Mouse (Mus musculus) midbrain, embryonic 11.5 days (tissue): ENCODE data around the gene Mpzl2. TPM values are rescaled to one million over a fixed set of nuclear protein-coding genes. Genes with fewer than 3 reads are reported as not detected.
"Not testable (repeated sequence)": the region's sequence is repeated elsewhere in the genome, so short reads cannot be mapped to it uniquely, and the experiment has no call there.

Experiments used
- ATAC-seq: fragments of 200-750 bp; cut with Nextera tagmentation; 2 replicates; pipeline ENCODE4 v1.8.0; 2017; ENCODE audit warnings: moderate TSS enrichment, moderate library complexity; ENCODE audit not compliant: low FRiP score
- DNase-seq: peaks from one replicate; pipeline ENCODE4 v3.0.0; 2015; ENCODE audit warnings: low spot score; ENCODE audit errors: missing footprints
- H3K27ac ChIP-seq: fragments of 300-500 bp; sonication (generic); 2 replicates; pipeline ENCODE4 v1.5.1; 2014; ENCODE audit warnings: low read depth, low read length
- H3K27me3 ChIP-seq: fragments of 300-500 bp; sonication (generic); 2 replicates; pipeline ENCODE4 v1.6.1; 2014; ENCODE audit warnings: mild to moderate bottlenecking, low read length, moderate library complexity, mixed read lengths; ENCODE audit not compliant: control insufficient read depth, insufficient read depth
- H3K36me3 ChIP-seq: fragments of 300-500 bp; sonication (generic); 2 replicates; pipeline ENCODE4 v1.6.1; 2014; ENCODE audit warnings: mild to moderate bottlenecking, low read length, moderate library complexity, mixed read lengths; ENCODE audit not compliant: control insufficient read depth, insufficient read depth
- H3K4me1 ChIP-seq: fragments of 300-500 bp; sonication (generic); 2 replicates; pipeline ENCODE4 v1.6.1; 2014; ENCODE audit warnings: low read length; ENCODE audit not compliant: control insufficient read depth, insufficient read depth
- H3K4me2 ChIP-seq: fragments of 300-500 bp; sonication (generic); 2 replicates; pipeline ENCODE4 v1.6.1; 2014; ENCODE audit warnings: mild to moderate bottlenecking, moderate library complexity
- H3K4me3 ChIP-seq: fragments of 300-500 bp; sonication (generic); 2 replicates; pipeline ENCODE4 v1.5.1; 2014; ENCODE audit warnings: low read depth, low read length
- H3K9ac ChIP-seq: fragments of 300-500 bp; sonication (generic); 2 replicates; pipeline ENCODE4 v1.6.1; 2014; ENCODE audit warnings: low read length
- H3K9me3 ChIP-seq: fragments of 300-500 bp; sonication (generic); 2 replicates; pipeline ENCODE4 v1.6.1; 2016; ENCODE audit warnings: low read length; ENCODE audit not compliant: control insufficient read depth
- WGBS: fragments of 180-500 bp; shearing (Covaris S2); extraction: QIAGEN DNeasy Blood & Tissue Kit; methylation state at CpG from one replicate; pipeline ENCODE4 v1.1.7; 2014; 5-methylcytosine and 5-hydroxymethylcytosine counted together
- polyA plus RNA-seq: library from polyadenylated mRNA; unstranded; fragments of >200 nt; fragmentation: Nextera tagmentation; extraction: Ambion mirVana; gene quantifications from 2 replicates; pipeline ENCODE4 v1.2.1, GENCODE M21; 2014

Mpzl2 gene
- polyA plus RNA-seq, 1 experiment from 2014 or later: 0.63 TPM

DNA sequence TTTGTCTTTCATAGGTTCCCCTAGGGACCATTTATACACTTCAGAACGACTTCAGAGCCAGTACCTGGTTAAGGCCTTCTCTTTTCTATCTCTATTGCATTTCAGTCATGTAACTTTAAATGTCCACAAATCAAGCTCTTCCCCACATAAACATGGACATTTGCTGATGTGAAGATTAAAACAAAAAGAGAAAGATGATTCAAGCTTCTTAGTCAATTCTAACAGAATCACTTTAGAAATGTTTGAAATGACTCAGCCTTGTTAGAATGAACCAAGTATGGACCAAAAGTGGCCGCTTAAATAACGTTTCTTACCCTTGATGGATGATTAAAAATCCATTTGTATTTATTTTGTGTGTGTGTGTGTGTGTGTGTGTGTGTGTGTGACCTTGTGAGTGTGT lies 16.0 kb upstream of the Mpzl2 start:
- Histone ChIP-seq H3K27me3 (no peaks in the 10 kb centered on the region), H3K4me2 (no peak overlapping the region), H3K27ac (no peak overlapping the region), H3K9me3 (no peaks in the 10 kb centered on the region), H3K4me1 (no peaks in the 10 kb centered on the region), H3K4me3 (no peak overlapping the region), H3K36me3 (no peaks in the 10 kb centered on the region), H3K9ac (no peak overlapping the region)
- ATAC-seq: no peak
- WGBS: 68% methylated on average over 3 of the region's 3 CpGs
- DNase-seq: no peak

DNA sequence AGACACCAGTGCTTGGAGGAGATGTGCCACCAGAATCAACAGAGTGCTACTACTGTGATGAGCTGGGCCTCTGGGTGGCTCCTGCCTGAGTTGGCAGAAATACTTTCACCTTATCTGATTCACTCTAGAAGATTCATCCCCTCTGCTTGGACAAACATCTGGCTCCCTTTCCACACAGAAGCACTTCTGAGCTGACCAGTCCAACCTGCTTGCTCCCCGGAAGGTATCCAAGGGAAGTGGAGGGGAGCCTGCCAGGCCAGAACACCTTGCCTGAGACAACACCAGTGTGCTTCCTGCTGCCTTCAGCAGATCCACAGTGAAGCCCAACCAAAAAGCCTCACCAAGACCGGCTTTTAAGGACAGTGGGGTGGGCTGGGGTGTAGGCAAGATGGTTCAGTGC lies 15.4 kb upstream of the Mpzl2 start:
- Histone ChIP-seq H3K27me3 (no peaks in the 10 kb centered on the region), H3K4me1 (no peaks in the 10 kb centered on the region), H3K9me3 (no peaks in the 10 kb centered on the region), H3K4me2 (no peak overlapping the region), H3K9ac (no peak overlapping the region), H3K36me3 (no peaks in the 10 kb centered on the region), H3K27ac (no peak overlapping the region), H3K4me3 (no peak overlapping the region)
- no peak for ATAC-seq
- WGBS: 88% methylated on average over 2 of the region's 2 CpGs
- no peak for DNase-seq

DNA sequence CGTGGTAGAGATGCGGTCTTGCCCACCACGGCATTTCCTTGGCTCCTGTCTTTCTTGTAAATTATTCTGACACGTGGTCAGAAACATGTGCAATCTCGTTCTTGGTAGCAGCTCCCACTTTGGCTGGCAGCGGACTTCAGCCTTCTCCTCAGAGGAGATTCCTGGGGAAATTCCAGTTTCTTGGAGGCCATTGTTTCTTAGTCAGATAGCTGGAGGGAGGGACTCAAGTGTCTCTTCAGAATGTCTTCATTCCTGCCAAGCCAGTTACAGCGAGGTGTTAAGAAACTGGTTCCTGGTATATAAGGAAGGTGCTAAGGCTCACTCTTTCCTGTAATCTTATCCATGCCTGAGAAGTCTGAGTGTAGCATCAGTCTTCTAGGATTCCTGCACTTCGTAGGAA lies 12.2 kb upstream of the Mpzl2 start:
- no peak for ATAC-seq
- no peak overlapping the region for H3K27ac ChIP-seq
- no peak overlapping the region for H3K4me2 ChIP-seq
- H3K4me1 ChIP-seq: no peaks in the 10 kb centered on the region
- no peaks in the 10 kb centered on the region for H3K36me3 ChIP-seq
- no peak overlapping the region for H3K4me3 ChIP-seq
- H3K9me3 ChIP-seq: no peaks in the 10 kb centered on the region
- H3K27me3 ChIP-seq: no peaks in the 10 kb centered on the region
- no peak overlapping the region for H3K9ac ChIP-seq
- WGBS: 74% methylated on average over 8 of the region's 8 CpGs
- DNase-seq: no peak

DNA sequence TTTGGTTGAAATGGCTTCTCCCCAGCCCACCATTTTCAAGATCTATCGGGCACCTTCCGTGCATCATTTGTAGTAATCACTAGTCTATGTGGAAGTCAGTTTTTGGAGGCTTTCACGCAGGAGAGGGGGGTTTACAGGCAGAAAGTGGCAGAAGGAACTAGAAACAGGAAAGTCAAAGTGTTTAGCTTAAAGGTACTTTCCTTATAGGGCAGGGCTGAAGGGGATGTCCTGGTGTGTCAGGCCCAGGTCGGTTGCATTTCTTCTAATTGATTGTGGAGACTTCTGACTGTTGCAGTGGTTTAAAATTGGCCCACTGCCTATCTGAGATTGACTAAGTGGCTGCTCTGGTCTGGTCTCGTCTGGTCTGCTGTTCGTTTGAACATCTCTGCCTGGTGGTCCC lies 9.3 kb upstream of the Mpzl2 start:
- 71% methylated on average over 6 of the region's 6 CpGs for WGBS
- Histone ChIP-seq H3K4me2 (no peak overlapping the region), H3K9me3 (no peaks in the 10 kb centered on the region), H3K27ac (no peak overlapping the region), H3K4me3 (no peak overlapping the region), H3K9ac (no peak overlapping the region), H3K4me1 (no peaks in the 10 kb centered on the region), H3K36me3 (no peaks in the 10 kb centered on the region), H3K27me3 (no peaks in the 10 kb centered on the region)
- DNase-seq (no peak), ATAC-seq (no peak)

DNA sequence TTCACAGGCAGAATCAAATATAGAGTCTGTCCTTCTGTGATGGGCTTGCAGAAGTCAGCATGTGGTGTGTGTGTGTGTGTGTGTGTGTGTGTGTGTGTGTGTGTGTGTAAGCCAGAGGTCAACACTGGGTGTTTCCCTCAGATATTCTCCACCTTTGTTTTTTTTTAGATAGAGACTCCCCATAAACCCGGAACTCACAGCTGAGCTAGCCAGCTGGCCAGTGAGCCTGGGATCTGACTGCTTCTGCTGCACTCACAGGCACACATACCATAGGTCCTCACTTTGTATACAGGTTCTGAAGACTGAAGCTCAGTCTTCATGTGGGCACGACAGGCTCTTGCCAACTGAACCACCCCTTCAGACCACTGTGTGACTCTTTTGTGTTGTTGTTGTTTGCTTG lies 7.3 kb upstream of the Mpzl2 start:
- no peaks in the 10 kb centered on the region for H3K36me3 ChIP-seq
- no peak for ATAC-seq
- WGBS: 79% methylated on average over 2 of the region's 2 CpGs

DNA sequence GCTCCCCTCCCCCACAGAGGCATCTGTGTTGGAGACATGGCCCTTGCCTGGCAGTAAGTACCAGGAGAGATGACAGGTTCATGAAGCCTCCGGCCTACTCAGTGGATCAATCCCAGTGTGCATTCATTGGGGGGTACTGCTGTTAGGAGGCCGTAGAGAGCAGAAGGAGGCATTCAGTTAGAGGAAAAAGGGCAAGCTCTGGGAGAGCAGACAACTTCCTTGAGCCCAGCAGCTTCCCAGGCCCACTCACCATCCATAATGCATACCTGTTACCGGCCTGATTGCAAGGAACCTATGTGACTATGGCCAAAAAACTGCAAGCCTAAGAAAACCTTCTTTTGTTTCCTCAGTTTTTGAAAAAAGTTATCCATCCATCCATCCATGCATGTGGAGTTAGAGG lies 5.1 kb upstream of the Mpzl2 start:
- no peak overlapping the region for H3K4me3 ChIP-seq
- DNase-seq: no peak
- no peaks in the 10 kb centered on the region for H3K9me3 ChIP-seq
- H3K4me1 ChIP-seq: no peaks in the 10 kb centered on the region
- no peak for ATAC-seq
- 88% methylated on average over 3 of the region's 3 CpGs for WGBS
- no peak overlapping the region for H3K27ac ChIP-seq
- H3K4me2 ChIP-seq: no peak overlapping the region
- H3K36me3 ChIP-seq: no peaks in the 10 kb centered on the region
- peaks cover 4% of the 10 kb centered on the region; the same call in 1 of the 2 replicates for H3K27me3 ChIP-seq
- no peak overlapping the region for H3K9ac ChIP-seq

More for the DNA sequence above, 7.3 kb upstream of the Mpzl2 start:
- Histone ChIP-seq H3K4me3 (no peak overlapping the region), H3K27me3 (no peaks in the 10 kb centered on the region), H3K4me2 (no peak overlapping the region), H3K9ac (no peak overlapping the region), H3K9me3 (no peaks in the 10 kb centered on the region), H3K27ac (no peak overlapping the region), H3K4me1 (no peaks in the 10 kb centered on the region)
- DNase-seq: no peak

DNA sequence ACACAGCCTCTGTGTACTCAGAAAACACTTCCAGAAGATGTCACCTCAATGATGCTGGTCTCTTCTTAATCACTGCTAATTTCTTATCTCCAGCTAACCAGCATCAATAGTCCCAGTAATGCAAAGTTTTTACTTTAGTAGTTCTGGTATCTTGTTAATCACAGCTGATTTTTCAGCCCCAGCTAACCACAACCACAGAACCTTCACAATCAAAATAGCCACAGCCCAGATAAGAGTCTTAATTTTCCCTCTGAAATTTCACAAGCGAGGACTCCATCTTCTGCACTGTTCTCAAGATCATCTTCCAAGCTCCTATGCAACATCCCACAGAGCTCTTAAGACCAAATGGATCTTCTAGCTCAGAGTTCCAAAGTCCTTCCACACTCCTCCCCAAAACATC lies 1.8 kb upstream of the Mpzl2 start:
- ATAC-seq, H3K27ac ChIP-seq, H3K9me3 ChIP-seq, DNase-seq, H3K4me2 ChIP-seq, H3K9ac ChIP-seq, H3K4me3 ChIP-seq, H3K36me3 ChIP-seq, H3K4me1 ChIP-seq: not testable (repeated sequence)
- 70% methylated on average over 1 of the region's 1 CpGs for WGBS
- peaks cover 34% of the 10 kb centered on the region for H3K27me3 ChIP-seq

DNA sequence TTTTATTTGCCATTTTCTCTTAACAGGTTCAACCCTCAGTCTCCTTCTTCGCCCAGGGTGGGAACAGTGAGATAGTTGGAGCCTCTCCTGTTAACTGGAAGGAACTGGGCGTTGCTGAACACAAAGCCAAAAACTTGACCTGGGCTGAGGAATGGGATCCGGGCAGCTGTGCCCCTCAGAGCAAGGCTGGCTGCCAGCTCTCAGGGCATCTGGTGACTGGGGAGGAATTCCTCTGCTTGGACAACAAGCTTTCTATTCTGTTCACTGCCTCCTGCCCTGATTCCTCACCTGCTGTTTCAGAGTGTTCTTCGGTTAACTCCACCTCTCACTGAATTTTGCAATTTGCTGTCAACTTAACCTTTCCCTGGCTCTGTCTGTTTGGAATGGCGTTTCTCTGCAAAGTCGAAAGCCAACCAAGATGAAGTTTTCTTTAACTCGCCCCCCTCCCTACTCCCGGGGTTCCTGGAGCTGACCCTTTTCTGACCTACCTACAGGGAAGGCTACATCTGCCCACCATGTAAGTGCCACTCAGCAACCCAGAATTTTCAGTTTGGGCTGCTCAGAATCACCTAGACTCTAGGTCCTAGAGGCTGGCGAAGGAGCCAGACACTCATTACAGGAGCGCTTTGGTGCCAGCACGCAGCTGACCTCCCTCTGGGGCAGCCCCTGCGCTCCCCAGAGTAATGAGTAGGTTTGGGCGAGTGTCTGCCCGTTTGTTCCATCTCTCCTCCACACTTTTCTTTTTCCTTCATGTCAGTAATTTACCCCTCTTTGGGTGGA lies 657 bp downstream of the Mpzl2 start:
- Histone ChIP-seq H3K27me3 (peaks cover 46% of the 10 kb centered on the region), H3K9me3 (no peaks in the 10 kb centered on the region), H3K9ac (no peak overlapping the region), H3K4me2 (peak overlapping the region; percentile 6; the same call in 1 of the 2 replicates), H3K27ac (no peak overlapping the region), H3K36me3 (no peaks in the 10 kb centered on the region), H3K4me1 (no peaks in the 10 kb centered on the region), H3K4me3 (no peak overlapping the region)
- DNase-seq (no peak), ATAC-seq (no peak)
- WGBS: 17% methylated on average over 14 of the region's 14 CpGs

DNA sequence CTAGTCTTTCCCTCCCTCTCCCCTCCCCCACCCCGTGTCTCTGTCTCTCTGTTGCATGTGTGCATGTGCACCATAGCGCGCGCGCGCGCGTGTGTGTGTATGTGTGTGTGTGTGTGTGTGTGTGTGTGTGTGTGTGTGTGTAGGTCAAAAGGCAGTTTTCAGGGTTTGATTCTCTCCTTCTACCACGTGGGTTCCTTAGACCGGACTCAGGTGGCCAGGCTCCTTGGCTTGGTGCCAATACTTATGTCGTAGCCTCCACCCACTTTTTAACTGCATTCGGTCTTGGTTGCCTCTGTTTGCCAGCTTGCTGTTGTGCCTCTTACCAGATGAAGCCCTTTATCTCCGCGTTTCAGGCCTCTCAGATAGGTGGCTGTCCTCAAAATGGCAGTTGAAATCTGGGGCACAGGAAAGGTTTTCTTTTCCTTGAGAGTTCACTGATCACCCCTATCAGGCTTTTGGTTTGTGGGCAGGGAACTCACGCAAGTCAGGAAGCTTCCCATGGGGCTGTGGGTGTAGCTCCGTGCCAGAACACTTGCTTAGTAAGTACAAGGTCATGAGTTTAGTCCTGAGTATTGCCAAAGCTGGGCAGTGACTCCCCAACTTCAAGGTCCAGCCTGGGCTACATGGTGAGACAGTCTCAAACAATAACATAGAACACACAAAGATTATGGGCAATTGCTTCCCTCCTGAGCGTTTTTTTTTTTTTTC lies 1.7 kb downstream of the Mpzl2 start:
- H3K4me1 ChIP-seq: no peaks in the 10 kb centered on the region
- DNase-seq: peak; percentile 85
- H3K4me2 ChIP-seq: no peak overlapping the region
- H3K27ac ChIP-seq: no peak overlapping the region
- no peaks in the 10 kb centered on the region for H3K36me3 ChIP-seq
- no peak for ATAC-seq
- no peak overlapping the region for H3K9ac ChIP-seq
- H3K27me3 ChIP-seq: peaks cover 46% of the 10 kb centered on the region
- WGBS: 33% methylated on average over 17 of the region's 17 CpGs
- H3K9me3 ChIP-seq: no peaks in the 10 kb centered on the region
- no peak overlapping the region for H3K4me3 ChIP-seq
